Mouse (Mus musculus) thymus, adult 2 months (tissue): ENCODE data around the gene Dscam.

Experiments used
- CTCF ChIP-seq: fragments of 200-500 bp; IDR thresholded peaks from 2 replicates; pipeline ENCODE4 v1.5.1; 2012; ENCODE audit warnings: mild to moderate bottlenecking, control low read depth, low read length, moderate library complexity, borderline replicate concordance; ENCODE audit not compliant: control insufficient read depth, poor library complexity, insufficient read depth; ENCODE audit errors: extremely low read depth
- POLR2A ChIP-seq: fragments of 200-500 bp; IDR thresholded peaks from 2 replicates; pipeline ENCODE4 v1.6.1; 2012; ENCODE audit warnings: mild to moderate bottlenecking, low read length, control low read depth, moderate library complexity; ENCODE audit not compliant: control insufficient read depth, poor library complexity, insufficient read depth; ENCODE audit errors: extremely low read depth

DNA sequence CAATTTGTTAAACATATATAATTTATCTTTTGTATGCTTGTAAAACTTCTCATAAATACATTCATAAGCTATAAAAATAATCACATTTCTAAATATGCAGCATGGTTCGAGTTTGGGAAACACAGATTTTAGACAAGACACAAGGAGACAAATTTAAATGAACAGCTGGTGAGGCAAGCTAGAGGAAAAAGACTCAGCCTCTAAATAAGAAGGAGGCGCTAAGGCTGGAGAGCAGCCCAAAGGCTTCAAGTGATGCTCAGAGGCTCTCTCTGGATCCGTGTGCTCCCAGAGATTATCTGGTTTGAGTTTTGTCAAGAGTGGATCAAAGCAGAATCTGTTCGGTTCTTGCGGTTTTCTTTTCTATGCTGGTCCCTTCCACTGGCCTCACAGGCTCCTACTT, 594.7 kb downstream of the Dscam start:
- TF ChIP-seq POLR2A (no peak), CTCF (no peak)
